Mouse (Mus musculus): ENCODE data around the gene Coro6. TPM values are rescaled to one million over a fixed set of nuclear protein-coding genes. Genes with fewer than 3 reads are reported as not detected.

Coro6 gene
- polyA plus RNA-seq, 1 experiment from 2014 or later, result not detected

DNA sequence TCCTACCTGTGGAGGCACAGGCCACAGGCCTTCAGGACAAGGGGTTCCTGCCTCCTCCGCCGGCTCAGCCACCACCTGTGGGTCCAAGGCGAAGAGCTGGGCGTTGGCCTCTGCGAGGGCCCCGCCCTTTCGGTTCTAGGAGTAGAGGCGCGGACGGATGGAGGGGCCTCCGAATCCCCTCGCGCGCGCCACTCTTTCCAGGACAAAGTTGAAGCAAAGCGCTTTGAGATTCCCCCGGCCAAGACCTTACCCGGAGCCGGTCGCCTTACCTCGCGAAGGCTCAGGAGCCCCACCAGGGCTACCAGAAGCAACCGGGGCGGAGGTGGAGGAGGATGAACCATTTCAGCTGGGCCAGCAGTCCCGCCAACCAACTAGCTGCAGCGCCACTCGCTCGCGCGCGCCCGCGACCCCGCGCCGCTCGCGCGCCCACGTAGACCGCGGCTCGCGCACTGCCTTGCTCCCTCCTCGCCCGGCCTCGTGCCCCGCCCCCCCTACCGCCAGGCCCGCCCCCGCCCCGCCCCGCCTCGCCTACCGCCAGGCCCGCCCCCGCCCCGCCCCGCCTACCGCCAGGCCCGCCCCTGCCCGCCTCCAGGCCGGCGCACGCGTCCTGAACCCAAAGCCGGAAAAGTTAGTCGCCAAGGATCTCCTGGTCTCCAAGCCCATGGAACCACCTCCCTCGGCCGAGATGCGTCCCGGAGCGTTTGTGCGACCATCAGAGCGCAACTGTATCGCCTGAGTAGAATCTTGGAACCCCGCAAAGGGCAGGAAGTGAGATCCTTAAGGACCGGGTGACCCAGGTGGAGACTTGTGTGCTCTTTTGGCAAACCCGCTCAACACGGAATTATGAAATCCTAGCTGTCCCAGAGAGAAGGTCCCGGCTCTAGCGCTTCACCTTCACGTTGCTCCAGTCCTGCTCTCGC, 50.9 kb downstream of the Coro6 start:
- H3K9me3 ChIP-seq (ENCODE audit: control insufficient read depth, low read length), result no peaks in the 10 kb centered on the region
- peaks cover 14% of the 10 kb centered on the region for H3K27me3 ChIP-seq (ENCODE audit: control insufficient read depth, insufficient read depth, low read length)
- peak overlapping the region; percentile 68 for H3K9ac ChIP-seq (ENCODE audit: low read length)
- H3K36me3 ChIP-seq (ENCODE audit: control insufficient read depth, insufficient read depth, low read length), result no peaks in the 10 kb centered on the region
- peak; percentile 99 for DNase-seq (ENCODE audit: low spot score, missing footprints)
- peak overlapping the region; percentile 59 for H3K4me3 ChIP-seq (ENCODE audit: low read depth, low read length)
- WGBS, result under 1% methylated on average over 73 of the region's 84 CpGs
- peaks cover 35% of the 10 kb centered on the region for H3K4me1 ChIP-seq (ENCODE audit: control insufficient read depth, insufficient read depth, low read length)
- no peak overlapping the region for H3K27ac ChIP-seq (ENCODE audit: low read depth, low read length)
- ATAC-seq (ENCODE audit: low FRiP score), result peak; percentile 53
- peak overlapping the region; percentile 81 for H3K4me2 ChIP-seq

DNA sequence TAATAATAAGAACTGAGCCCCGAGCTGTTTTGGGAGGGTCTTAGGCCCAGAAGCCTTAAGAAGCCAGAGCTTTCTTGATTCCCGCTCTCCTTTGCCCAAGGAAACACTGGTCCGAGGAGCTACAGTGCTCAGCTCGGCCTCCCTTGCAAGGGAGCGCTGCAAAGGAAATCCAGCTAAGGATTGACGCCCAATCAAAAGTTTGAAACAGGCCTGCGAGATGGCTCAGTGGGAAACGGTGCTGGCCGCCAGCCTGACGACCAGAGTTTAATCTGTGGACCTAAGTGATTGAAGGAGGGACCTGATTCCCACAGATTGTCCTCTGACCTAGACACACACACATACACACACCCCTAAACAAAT, 51.6 kb downstream of the Coro6 start:
- Histone ChIP-seq H3K27ac (ENCODE audit: low read depth, low read length) (no peak overlapping the region), H3K27me3 (ENCODE audit: control insufficient read depth, insufficient read depth, low read length) (peaks cover 14% of the 10 kb centered on the region), H3K4me3 (ENCODE audit: low read depth, low read length) (peak overlapping the region; percentile 59), H3K36me3 (ENCODE audit: control insufficient read depth, insufficient read depth, low read length) (no peaks in the 10 kb centered on the region), H3K4me1 (ENCODE audit: control insufficient read depth, insufficient read depth, low read length) (peaks cover 30% of the 10 kb centered on the region), H3K4me2 (peak overlapping the region; percentile 81), H3K9me3 (ENCODE audit: control insufficient read depth, low read length) (no peaks in the 10 kb centered on the region), H3K9ac (ENCODE audit: low read length) (peak overlapping the region; percentile 51)
- no peak for ATAC-seq (ENCODE audit: low FRiP score)
- no peak for DNase-seq (ENCODE audit: low spot score, missing footprints)
- WGBS, result 5% methylated on average over 10 of the region's 10 CpGs

DNA sequence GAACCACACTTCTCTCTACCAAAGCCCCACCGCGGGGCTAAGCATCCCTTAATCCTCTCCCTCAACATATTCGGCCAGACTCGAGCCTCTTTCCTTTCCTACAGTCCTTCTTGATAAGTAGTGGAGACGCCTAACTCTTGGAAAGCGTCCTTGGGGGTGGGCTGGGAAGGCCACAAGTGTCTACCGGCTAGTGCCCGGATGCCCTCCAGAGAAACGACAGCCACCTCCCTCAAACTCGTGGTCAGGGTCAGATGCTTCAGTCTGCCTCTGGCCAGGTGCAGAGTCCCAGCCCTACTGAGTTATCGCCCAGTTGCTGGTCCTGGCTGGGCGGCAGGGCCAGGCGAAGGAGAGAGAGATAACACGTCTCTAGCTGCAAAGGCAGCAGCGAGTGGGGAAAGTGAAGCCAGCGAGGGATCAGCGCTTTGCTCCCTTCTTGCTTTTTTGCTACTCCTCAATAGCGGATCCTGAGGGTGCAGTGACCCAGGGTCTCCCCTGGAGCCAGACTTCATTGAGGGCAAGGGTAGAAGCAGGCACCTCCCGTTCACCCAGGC, 52.1 kb downstream of the Coro6 start:
- WGBS, result 2% methylated on average over 19 of the region's 19 CpGs
- H3K9ac ChIP-seq (ENCODE audit: low read length), result peak overlapping the region; percentile 55
- H3K9me3 ChIP-seq (ENCODE audit: control insufficient read depth, low read length), result no peaks in the 10 kb centered on the region
- peaks cover 30% of the 10 kb centered on the region for H3K4me1 ChIP-seq (ENCODE audit: control insufficient read depth, insufficient read depth, low read length)
- H3K27ac ChIP-seq (ENCODE audit: low read depth, low read length), result no peak overlapping the region
- peak; percentile 96 for DNase-seq (ENCODE audit: low spot score, missing footprints)
- peak overlapping the region; percentile 41 for H3K4me3 ChIP-seq (ENCODE audit: low read depth, low read length)
- ATAC-seq (ENCODE audit: low FRiP score), result no peak
- H3K27me3 ChIP-seq (ENCODE audit: control insufficient read depth, insufficient read depth, low read length), result peaks cover 14% of the 10 kb centered on the region
- peak overlapping the region; percentile 81 for H3K4me2 ChIP-seq
- no peaks in the 10 kb centered on the region for H3K36me3 ChIP-seq (ENCODE audit: control insufficient read depth, insufficient read depth, low read length)

DNA sequence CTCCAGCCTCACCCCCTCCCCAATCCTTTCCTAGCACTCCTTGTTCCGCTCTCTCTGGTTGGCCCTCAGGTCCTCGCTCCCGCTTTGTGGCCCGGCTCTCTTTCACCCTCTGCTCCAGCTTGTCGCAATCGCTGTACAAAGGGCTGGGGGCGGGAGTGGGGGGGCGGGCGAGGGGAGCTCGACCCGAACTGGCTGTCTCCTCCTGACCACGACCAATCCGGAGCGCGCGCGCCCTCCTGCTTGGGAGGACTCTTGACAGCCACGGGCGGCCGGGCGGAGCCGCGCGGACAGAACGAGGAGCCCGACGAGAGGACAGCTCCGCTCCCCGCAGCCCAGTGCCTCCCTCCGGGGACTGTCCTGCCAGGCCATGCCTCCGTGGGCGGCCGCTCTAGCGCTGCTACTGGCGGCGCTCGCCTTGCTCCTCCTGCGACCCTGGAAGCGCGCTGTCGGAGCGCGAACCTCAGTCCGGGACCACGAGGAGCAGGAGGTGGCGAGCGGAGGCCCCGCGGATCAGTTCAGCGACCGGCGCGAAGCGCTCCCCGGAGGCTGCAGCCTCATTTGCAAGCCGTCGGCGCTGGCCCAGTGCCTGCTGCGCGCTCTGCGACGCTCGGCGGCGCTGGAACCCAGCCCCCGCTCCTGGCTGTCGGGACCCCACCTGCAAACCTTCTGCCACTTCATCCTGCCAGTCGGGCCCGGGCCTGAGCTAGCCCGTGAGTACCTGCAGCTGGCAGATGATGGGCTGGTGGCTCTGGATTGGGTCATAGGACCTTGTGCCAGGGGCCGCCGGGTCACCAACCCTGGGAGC, 52.8 kb downstream of the Coro6 start, which contains the start of gene Abhd15:
Gene Abhd15, plus strand, starts transcription at position 290 of the 805 bp plus-strand sequence.
- peaks cover 14% of the 10 kb centered on the region for H3K27me3 ChIP-seq (ENCODE audit: control insufficient read depth, insufficient read depth, low read length)
- no peaks in the 10 kb centered on the region for H3K36me3 ChIP-seq (ENCODE audit: control insufficient read depth, insufficient read depth, low read length)
- peaks cover 33% of the 10 kb centered on the region for H3K4me1 ChIP-seq (ENCODE audit: control insufficient read depth, insufficient read depth, low read length)
- peak within 1 kb of the TSS; percentile 41 for H3K4me3 ChIP-seq (ENCODE audit: low read depth, low read length)
- WGBS, result 0% methylated on average over 66 of the region's 72 CpGs
- DNase-seq (ENCODE audit: low spot score, missing footprints) (peak; percentile 98), ATAC-seq (ENCODE audit: low FRiP score) (peak; percentile 71)
- H3K9ac ChIP-seq (ENCODE audit: low read length), result peak within 1 kb of the TSS; percentile 55
- H3K9me3 ChIP-seq (ENCODE audit: control insufficient read depth, low read length), result no peaks in the 10 kb centered on the region
- H3K27ac ChIP-seq (ENCODE audit: low read depth, low read length), result no peak within 1 kb of the TSS; the same call in 1 of the 2 replicates
- H3K4me2 ChIP-seq, result peak within 1 kb of the TSS; percentile 81

DNA sequence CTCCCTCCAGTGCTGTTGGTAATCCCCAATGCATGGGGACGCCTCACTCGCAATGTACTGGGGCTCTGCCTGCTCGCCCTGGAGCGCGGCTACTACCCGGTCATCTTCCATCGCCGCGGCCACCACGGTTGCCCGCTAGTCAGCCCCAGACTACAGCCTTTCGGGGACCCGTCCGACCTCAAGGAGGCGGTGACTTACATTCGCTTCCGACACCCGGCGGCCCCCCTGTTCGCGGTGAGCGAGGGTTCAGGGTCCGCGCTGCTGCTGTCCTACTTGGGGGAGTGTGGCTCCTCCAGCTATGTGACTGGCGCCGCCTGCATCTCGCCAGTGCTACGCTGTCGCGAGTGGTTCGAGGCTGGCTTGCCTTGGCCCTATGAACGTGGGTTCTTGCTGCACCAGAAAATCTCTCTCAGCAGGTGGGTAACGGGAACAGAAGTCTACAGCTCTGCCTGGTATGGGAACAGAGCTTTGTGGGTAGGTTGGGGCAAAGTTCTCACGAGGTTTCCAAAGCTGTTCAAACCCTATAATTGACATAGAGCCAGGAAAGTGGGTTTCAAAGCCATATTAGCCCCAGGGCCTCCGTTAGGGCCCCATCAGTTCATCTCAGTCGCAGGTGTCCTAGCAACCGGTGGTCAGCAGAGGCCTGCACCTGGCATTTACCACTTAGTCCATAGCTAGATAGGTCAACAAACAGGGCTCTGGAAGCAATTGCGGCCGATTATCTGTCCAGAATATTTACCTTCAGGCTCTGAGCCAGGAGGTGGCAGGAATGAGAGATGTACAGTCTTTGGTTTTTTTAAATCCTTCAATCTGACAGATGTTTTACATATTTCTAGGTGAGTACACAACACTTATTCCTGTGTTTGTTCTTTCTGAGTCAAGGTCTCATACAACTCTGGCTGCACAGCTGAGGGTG, 53.7 kb downstream of the Coro6 start, which contains the start of gene Trp53i13:
Gene Trp53i13, minus strand, starts transcription at position 344 of the 916 bp plus-strand sequence.
- no peak for ATAC-seq (ENCODE audit: low FRiP score)
- peak within 1 kb of the TSS; percentile 55 for H3K9ac ChIP-seq (ENCODE audit: low read length)
- no peaks in the 10 kb centered on the region for H3K9me3 ChIP-seq (ENCODE audit: control insufficient read depth, low read length)
- peaks cover 33% of the 10 kb centered on the region for H3K4me1 ChIP-seq (ENCODE audit: control insufficient read depth, insufficient read depth, low read length)
- peak within 1 kb of the TSS; percentile 41 for H3K4me3 ChIP-seq (ENCODE audit: low read depth, low read length)
- H3K27me3 ChIP-seq (ENCODE audit: control insufficient read depth, insufficient read depth, low read length), result peaks cover 14% of the 10 kb centered on the region
- H3K36me3 ChIP-seq (ENCODE audit: control insufficient read depth, insufficient read depth, low read length), result no peaks in the 10 kb centered on the region
- 7% methylated on average over 39 of the region's 39 CpGs for WGBS
- no peak within 1 kb of the TSS; the same call in 1 of the 2 replicates for H3K27ac ChIP-seq (ENCODE audit: low read depth, low read length)
- H3K4me2 ChIP-seq, result peak within 1 kb of the TSS; percentile 81
- DNase-seq (ENCODE audit: low spot score, missing footprints), result peak; percentile 90

DNA sequence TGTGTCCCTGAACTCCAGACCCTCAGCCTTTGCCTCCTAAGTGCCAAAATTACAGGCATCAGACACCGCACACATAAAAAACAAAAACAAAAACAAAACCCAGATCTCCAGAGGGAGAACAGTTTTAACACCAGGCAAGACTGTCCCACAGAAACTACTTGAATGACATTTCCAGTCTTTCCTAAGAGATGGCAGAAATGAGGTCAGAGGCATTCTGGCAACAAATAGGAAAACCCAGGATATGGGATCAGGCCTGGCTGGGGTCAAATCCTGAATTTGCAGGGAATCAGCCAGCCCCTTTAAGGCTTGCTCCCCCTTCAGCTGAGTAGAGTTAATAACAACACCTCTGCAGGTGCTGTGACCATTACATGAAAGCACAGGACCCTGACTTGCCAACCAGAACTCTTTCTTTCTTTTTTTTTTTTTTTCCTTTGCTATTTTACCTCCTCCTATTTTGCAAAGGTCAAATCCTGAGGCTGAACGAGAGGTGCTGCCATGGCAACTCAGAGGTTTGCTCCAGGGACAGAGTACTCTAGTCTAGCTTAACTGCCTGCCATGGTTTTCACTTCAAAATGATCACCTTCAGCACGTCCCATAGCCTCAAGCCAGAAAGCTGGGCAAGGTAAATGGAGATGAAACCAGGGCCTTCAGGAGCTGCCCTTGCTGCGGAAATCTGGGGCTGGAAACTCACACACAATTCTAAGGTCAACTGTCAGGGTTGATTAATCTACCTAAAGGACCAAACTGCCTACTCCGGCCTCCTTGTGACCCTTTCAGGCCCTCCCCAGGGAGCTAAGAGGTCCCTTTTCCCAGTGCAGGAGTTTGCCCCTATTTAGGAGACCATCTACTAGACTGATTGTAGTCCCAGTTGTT, 54.6 kb downstream of the Coro6 start:
- 51% methylated on average over 5 of the region's 5 CpGs for WGBS
- Histone ChIP-seq H3K4me2 (no peak overlapping the region), H3K9ac (ENCODE audit: low read length) (no peak overlapping the region), H3K9me3 (ENCODE audit: control insufficient read depth, low read length) (no peaks in the 10 kb centered on the region), H3K27me3 (ENCODE audit: control insufficient read depth, insufficient read depth, low read length) (peaks cover 14% of the 10 kb centered on the region), H3K4me1 (ENCODE audit: control insufficient read depth, insufficient read depth, low read length) (peaks cover 33% of the 10 kb centered on the region), H3K27ac (ENCODE audit: low read depth, low read length) (no peak overlapping the region), H3K36me3 (ENCODE audit: control insufficient read depth, insufficient read depth, low read length) (no peaks in the 10 kb centered on the region), H3K4me3 (ENCODE audit: low read depth, low read length) (no peak overlapping the region)
- no peak for DNase-seq (ENCODE audit: low spot score, missing footprints)
- ATAC-seq (ENCODE audit: low FRiP score), result no peak

DNA sequence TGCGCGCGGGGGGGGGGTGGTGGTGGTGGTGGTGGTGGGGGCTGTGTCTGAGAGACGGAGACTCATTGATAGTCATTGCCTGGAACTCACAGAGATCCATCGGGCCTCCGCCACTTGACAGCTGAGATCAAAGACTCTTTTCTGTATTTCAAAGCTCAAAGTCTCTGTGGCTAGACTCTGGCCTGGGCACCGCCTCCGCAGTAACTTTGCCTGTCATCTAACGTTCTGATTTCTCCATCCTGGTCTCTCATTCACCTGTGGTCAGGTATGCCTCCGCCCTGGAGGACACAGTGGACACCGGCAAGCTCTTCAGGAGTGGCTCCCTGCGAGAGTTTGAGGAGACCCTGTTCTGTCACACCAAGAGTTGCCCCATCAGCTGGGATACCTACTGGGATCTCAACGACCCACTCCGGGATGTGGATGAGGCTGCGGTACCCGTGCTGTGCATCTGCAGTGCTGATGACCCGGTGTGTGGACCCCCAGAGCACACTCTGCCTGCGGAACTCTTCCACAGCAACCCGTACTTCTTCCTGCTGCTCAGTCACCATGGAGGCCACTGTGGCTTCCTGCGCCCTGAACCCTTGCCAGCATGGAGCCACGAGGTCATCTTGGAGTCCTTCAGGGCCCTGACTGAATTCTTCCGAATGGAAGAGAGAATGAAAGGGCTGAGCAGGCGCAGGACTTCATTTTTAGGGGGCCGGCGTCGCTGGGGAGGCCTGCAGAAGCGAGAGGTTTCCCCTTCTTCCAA, 56.0 kb downstream of the Coro6 start:
- H3K27me3 ChIP-seq (ENCODE audit: control insufficient read depth, insufficient read depth, low read length), result peaks cover 14% of the 10 kb centered on the region
- H3K36me3 ChIP-seq (ENCODE audit: control insufficient read depth, insufficient read depth, low read length), result no peaks in the 10 kb centered on the region
- H3K9me3 ChIP-seq (ENCODE audit: control insufficient read depth, low read length), result no peaks in the 10 kb centered on the region
- no peak for ATAC-seq (ENCODE audit: low FRiP score)
- H3K4me3 ChIP-seq (ENCODE audit: low read depth, low read length), result no peak overlapping the region
- H3K27ac ChIP-seq (ENCODE audit: low read depth, low read length), result no peak overlapping the region
- no peak overlapping the region for H3K4me2 ChIP-seq
- WGBS, result 83% methylated on average over 27 of the region's 27 CpGs
- H3K4me1 ChIP-seq (ENCODE audit: control insufficient read depth, insufficient read depth, low read length), result peaks cover 29% of the 10 kb centered on the region
- no peak for DNase-seq (ENCODE audit: low spot score, missing footprints)
- no peak overlapping the region for H3K9ac ChIP-seq (ENCODE audit: low read length)

Data from midbrain, embryonic 11.5 days (tissue).